Mouse (Mus musculus) bone marrow macrophage, adult 2 months (primary cell): Measurements from ENCODE around the gene Lrrc49. TPM values are rescaled to one million over a fixed set of nuclear protein-coding genes. Genes with fewer than 3 reads are reported as not detected.
A peak's percentile ranks its signal among the peaks of the same experiment; 100 is the strongest.

Experiments used
- H3K27ac ChIP-seq: 2 replicates; pipeline ENCODE4 v1.5.1; 2012; ENCODE audit warnings: low read depth, low read length; ENCODE audit not compliant: insufficient read depth
- H3K4me1 ChIP-seq: 2 replicates; pipeline ENCODE4 v1.6.1; 2012; ENCODE audit warnings: low read length; ENCODE audit not compliant: control insufficient read depth, insufficient read depth
- H3K4me3 ChIP-seq: 2 replicates; pipeline ENCODE4 v1.5.1; 2012; ENCODE audit warnings: mild to moderate bottlenecking, low read length, moderate library complexity; ENCODE audit not compliant: insufficient read depth
- CTCF ChIP-seq: IDR thresholded peaks from 2 replicates; pipeline ENCODE4 v1.5.1; 2012; ENCODE audit warnings: low read depth, mild to moderate bottlenecking, low read length, moderate library complexity
- POLR2A ChIP-seq: IDR thresholded peaks from 2 replicates; pipeline ENCODE4 v1.6.1; 2012; ENCODE audit warnings: mild to moderate bottlenecking, low read depth, low read length, borderline replicate concordance
- polyA plus RNA-seq: library from polyadenylated mRNA; stranded (reverse); fragments of >200 nt; gene quantifications from 2 replicates; pipeline ENCODE4 v1.2.4, GENCODE M21; 2012; ENCODE audit not compliant: missing spikeins, insufficient read depth, insufficient read length

Gene Lrrc49
- polyA plus RNA-seq, 1 experiment: 7.5 TPM

GRCm38 (mm10) chr9:60558507-60558906, 129.5 kb downstream of the Lrrc49 start:
- Histone ChIP-seq H3K4me3 (no peak overlapping the region), H3K4me1 (no peaks in the 10 kb centered on the region), H3K27ac (no peak overlapping the region)
- TF ChIP-seq POLR2A (no peak), CTCF (no peak)

- Histone ChIP-seq H3K4me1 (no peaks in the 10 kb centered on the region), H3K4me3 (no peak overlapping the region)
Observed at GRCm38 (mm10) chr9:60551238-60551637, 136.7 kb downstream of the Lrrc49 start.

GRCm38 (mm10) chr9:60548182-60548581, 139.8 kb downstream of the Lrrc49 start:
- Histone ChIP-seq H3K4me1 (no peaks in the 10 kb centered on the region), H3K4me3 (no peak overlapping the region), H3K27ac (no peak overlapping the region)
- TF ChIP-seq CTCF (peak; percentile 46; the same call in 1 of the 2 replicates), POLR2A (no peak)

More at GRCm38 (mm10) chr9:60551238-60551637, 136.7 kb downstream of the Lrrc49 start:
- TF ChIP-seq POLR2A (no peak), CTCF (no peak)
- H3K27ac ChIP-seq: no peak overlapping the region

GRCm38 (mm10) chr9:60546169-60546568, 141.8 kb downstream of the Lrrc49 start:
- TF ChIP-seq CTCF (no peak), POLR2A (no peak)
- Histone ChIP-seq H3K27ac (no peak overlapping the region), H3K4me3 (no peak overlapping the region), H3K4me1 (no peaks in the 10 kb centered on the region)

- no peak overlapping the region for H3K4me3 ChIP-seq
- TF ChIP-seq POLR2A (no peak), CTCF (no peak)
- no peak overlapping the region for H3K27ac ChIP-seq
- no peaks in the 10 kb centered on the region for H3K4me1 ChIP-seq
Observed at GRCm38 (mm10) chr9:60545361-60546096, 142.4 kb downstream of the Lrrc49 start.

- no peak overlapping the region for H3K4me3 ChIP-seq
- H3K27ac ChIP-seq: no peak overlapping the region
- TF ChIP-seq CTCF (no peak), POLR2A (no peak)
- no peaks in the 10 kb centered on the region for H3K4me1 ChIP-seq
Observed at GRCm38 (mm10) chr9:60543422-60544015, 144.4 kb downstream of the Lrrc49 start.

- H3K4me1 ChIP-seq: no peaks in the 10 kb centered on the region
- no peak overlapping the region for H3K27ac ChIP-seq
- no peak overlapping the region for H3K4me3 ChIP-seq
- TF ChIP-seq POLR2A (no peak), CTCF (no peak)
Observed at GRCm38 (mm10) chr9:60530310-60530709, 157.6 kb downstream of the Lrrc49 start.

GRCm38 (mm10) chr9:60529348-60530243, 158.4 kb downstream of the Lrrc49 start:
- no peak for TF ChIP-seq POLR2A
- TF ChIP-seq CTCF: no peak

GRCm38 (mm10) chr9:60528269-60528668, 159.7 kb downstream of the Lrrc49 start:
- Histone ChIP-seq H3K4me3 (no peak overlapping the region), H3K4me1 (no peaks in the 10 kb centered on the region), H3K27ac (no peak overlapping the region)
- no peak for TF ChIP-seq POLR2A
- no peak for TF ChIP-seq CTCF

More at GRCm38 (mm10) chr9:60529348-60530243, 158.4 kb downstream of the Lrrc49 start:
- no peak overlapping the region for H3K27ac ChIP-seq
- no peak overlapping the region for H3K4me3 ChIP-seq
- no peaks in the 10 kb centered on the region for H3K4me1 ChIP-seq
